Mouse (Mus musculus) granulocyte monocyte progenitor cell, adult 5-6 weeks (primary cell): Measurements from ENCODE around the gene Gad2. TPM values are rescaled to one million over a fixed set of nuclear protein-coding genes. Genes with fewer than 3 reads are reported as not detected.

Source experiments
- ATAC-seq: replicated peaks from 2 replicates; pipeline ENCODE4 v1.8.0; 2016; ENCODE audit warnings: mild to moderate bottlenecking, moderate TSS enrichment, inconsistent platforms; ENCODE audit not compliant: poor library complexity, severe bottlenecking
- total RNA-seq, 2 experiments: library from RNA; stranded (forward) in 1 of 2; stranded (reverse) in 1 of 2; fragments of 200-712, 200-1000 nt in 1 of 2; fragments of >200 nt in 1 of 2; fragmentation: Nextera tagmentation in 1 of 2; gene quantifications; 2 replicates each; pipeline ENCODE4 v1.2.3; 2014 to 2017

The Gad2 gene
- total RNA-seq (2014; fragmentation: Nextera tagmentation) (not detected in 2 replicates), total RNA-seq (2017) (not detected in 2 replicates)

GRCm38 (mm10) chr2:22621828-22622731 lies at the start of gene Gad2:
TSS of gene Gad2 (plus strand) at chr2:22622205.
- ATAC-seq = peak; percentile 61

- ATAC-seq = peak; percentile 52
These were observed 34.4 kb upstream of the Gad2 start for GRCm38 (mm10) chr2:22587469-22588169.

GRCm38 (mm10) chr2:22588170-22588541 lies 33.8 kb upstream of the Gad2 start:
- ATAC-seq = peak; percentile 26

- peak; percentile 43 for ATAC-seq
These were observed 33.2 kb upstream of the Gad2 start for GRCm38 (mm10) chr2:22588673-22589381.

GRCm38 (mm10) chr2:22589382-22590205 lies 32.4 kb upstream of the Gad2 start:
- peak; percentile 48 for ATAC-seq

GRCm38 (mm10) chr2:22590206-22590490 lies 31.9 kb upstream of the Gad2 start:
- no peak for ATAC-seq

GRCm38 (mm10) chr2:22617951-22618350 lies 4.1 kb upstream of the Gad2 start:
- no peak for ATAC-seq

GRCm38 (mm10) chr2:22619416-22619815 lies 2.6 kb upstream of the Gad2 start:
- ATAC-seq = no peak

- no peak for ATAC-seq
These were observed 2.0 kb upstream of the Gad2 start for GRCm38 (mm10) chr2:22620030-22620429.

GRCm38 (mm10) chr2:22620534-22620933 lies 1.5 kb upstream of the Gad2 start:
- no peak for ATAC-seq

- ATAC-seq = no peak
These were observed 802 bp upstream of the Gad2 start for GRCm38 (mm10) chr2:22620978-22621827.

GRCm38 (mm10) chr2:22623111-22624070 lies 1.4 kb downstream of the Gad2 start:
- ATAC-seq = no peak

GRCm38 (mm10) chr2:22624188-22624975 lies 2.4 kb downstream of the Gad2 start:
- no peak for ATAC-seq

- ATAC-seq = no peak
These were observed 3.3 kb downstream of the Gad2 start for GRCm38 (mm10) chr2:22625096-22625960.

- ATAC-seq = no peak
These were observed 5.2 kb downstream of the Gad2 start for GRCm38 (mm10) chr2:22627147-22627666.

GRCm38 (mm10) chr2:22627819-22628432 lies 5.9 kb downstream of the Gad2 start:
- no peak for ATAC-seq
